13 mouse cellular contexts compared by ENCODE assay signal in genomic region chr17:25253760-25254159, GRCm38 (mm10). TPM values are rescaled to one million over a fixed set of nuclear protein-coding genes. Genes with fewer than 3 reads are reported as not detected.
DNase-seq lines count a peak whose midpoint lies in the region; ATAC-seq lines count a peak whose summit lies in the region.
"Had no signal": no experiment of that assay in that cellular context is flagged by ENCODE, and none has a peak within 500 bp of the region (broad histone marks: within the 10 kb centered on the region; RNA-seq: fewer than 3 reads in every experiment).

No protein-coding gene starts in this region.

- H3K9me3 ChIP-seq in limb, embryonic 13.5 days: no peaks in the 10 kb centered on the region
- H3K9me3 ChIP-seq in liver, embryonic 12.5 days (replicated peaks): no peaks in the 10 kb centered on the region
- H3K9me3 ChIP-seq: stomach, embryonic 15.5 days had no signal

- H3K4me3 ChIP-seq in limb, embryonic 13.5 days: no peak overlapping the region
- no peak overlapping the region for H3K4me3 ChIP-seq in liver, embryonic 12.5 days
- H3K4me3 ChIP-seq: stomach, embryonic 15.5 days had no signal

- no peak overlapping the region for H3K4me2 ChIP-seq in limb, embryonic 13.5 days (replicated peaks)
- H3K4me2 ChIP-seq in liver, embryonic 12.5 days: no peak overlapping the region
- H3K4me2 ChIP-seq: lung, embryonic 14.5 days; stomach, embryonic 15.5 days had no signal

- peak; percentile 50 for DNase-seq in right cerebral cortex, adult 18-20 months
- no peak for DNase-seq in right cerebral cortex, postnatal 36 days (ENCODE audit: low spot score in 2 of 2)
- peak; percentile 44 for DNase-seq in retina, postnatal 1 day
- no peak for DNase-seq in kidney, postnatal 4 days
- no peak for DNase-seq in heart, adult 18-20 months
- DNase-seq in spleen, postnatal 14 days (ENCODE audit: low spot score in 2 of 2): no peak
- DNase-seq: cerebellum, adult 11 months; lung, embryonic 14.5 days had no signal

- peaks cover 59% of the 10 kb centered on the region for H3K27me3 ChIP-seq in limb, embryonic 13.5 days
- H3K27me3 ChIP-seq in liver, embryonic 12.5 days (replicated peaks): peaks cover 87% of the 10 kb centered on the region

- H3K9ac ChIP-seq in limb, embryonic 13.5 days: 0 out of 2 replicates have a peak overlapping the region, but pooled peaks have one; percentile 35
- H3K9ac ChIP-seq in liver, embryonic 12.5 days: no peak overlapping the region
- H3K9ac ChIP-seq: lung, embryonic 14.5 days; stomach, embryonic 15.5 days had no signal

- ATAC-seq in limb, embryonic 13.5 days (ENCODE audit: low FRiP score, low read depth): no peak
- no peak for ATAC-seq in liver, embryonic 12.5 days
- ATAC-seq: inflammation-experienced regulatory T-cells, adult 6 months had no signal

- 32% methylated on average over 10 of the region's 10 CpGs for WGBS in limb, embryonic 13.5 days
- 49% methylated on average over 10 of the region's 10 CpGs for WGBS in liver, embryonic 12.5 days (ENCODE audit: insufficient replicate concordance)

- H3K36me3 ChIP-seq in limb, embryonic 13.5 days: peaks cover 4% of the 10 kb centered on the region
- H3K36me3 ChIP-seq in liver, embryonic 12.5 days: peaks cover 2% of the 10 kb centered on the region
- H3K36me3 ChIP-seq: stomach, embryonic 15.5 days had no signal

- H3K27ac ChIP-seq in limb, embryonic 13.5 days: no peak overlapping the region
- no peak overlapping the region for H3K27ac ChIP-seq in liver, embryonic 12.5 days
- H3K27ac ChIP-seq: stomach, embryonic 15.5 days had no signal

- peaks cover 22% of the 10 kb centered on the region for H3K4me1 ChIP-seq in limb, embryonic 13.5 days
- H3K4me1 ChIP-seq in liver, embryonic 12.5 days: peaks cover 12% of the 10 kb centered on the region

RNA-seq across cellular contexts. Expression of gene Baiap3, which starts 2.4 kb away (rescaled TPM):
- 1.1 and 1.7 TPM in 2 replicates for polyA plus RNA-seq in limb, embryonic 13.5 days (2015; fragmentation: Nextera tagmentation; extraction: Ambion mirVana)
- 0.30 and 0.44 TPM in 2 replicates for polyA plus RNA-seq in liver, embryonic 12.5 days (2016; fragmentation: Nextera tagmentation; extraction: Ambion mirVana)
- total RNA-seq in heart, adult 18-20 months (2021): 1 to 10 TPM in 1 of 2 experiments, under 1 TPM in 1; 0.62 to 1.3 TPM

RNA-seq across cellular contexts. Expression of gene Tsr3, which starts 13.8 kb away (rescaled TPM):
- 57.0 and 59.4 TPM in 2 replicates for polyA plus RNA-seq in limb, embryonic 13.5 days (2015; fragmentation: Nextera tagmentation; extraction: Ambion mirVana)
- polyA plus RNA-seq in liver, embryonic 12.5 days (2016; fragmentation: Nextera tagmentation; extraction: Ambion mirVana): 32.6 and 33.3 TPM in 2 replicates
- total RNA-seq in heart, adult 18-20 months (2021): 1 to 10 TPM; 7.7 to 9.5 TPM

RNA-seq across cellular contexts. Expression of gene Gnptg, which starts 13.8 kb away (rescaled TPM):
- 34.9 and 35.5 TPM in 2 replicates for polyA plus RNA-seq in limb, embryonic 13.5 days (2015; fragmentation: Nextera tagmentation; extraction: Ambion mirVana)
- polyA plus RNA-seq in liver, embryonic 12.5 days (2016; fragmentation: Nextera tagmentation; extraction: Ambion mirVana): 22.2 and 24.4 TPM in 2 replicates
- total RNA-seq in heart, adult 18-20 months (2021): 10 to 100 TPM; 14.8 to 15.9 TPM

RNA-seq across cellular contexts. Expression of gene Ube2i, which starts 20.7 kb away (rescaled TPM):
- 679 and 685 TPM in 2 replicates for polyA plus RNA-seq in limb, embryonic 13.5 days (2015; fragmentation: Nextera tagmentation; extraction: Ambion mirVana)
- polyA plus RNA-seq in liver, embryonic 12.5 days (2016; fragmentation: Nextera tagmentation; extraction: Ambion mirVana): 437 and 442 TPM in 2 replicates
- 100 to 1,000 TPM in 1 of 2 experiments, 10 to 100 TPM in 1; 90.7 to 105 TPM for total RNA-seq in heart, adult 18-20 months (2021)

RNA-seq across cellular contexts. Expression of gene Prss34, which starts 44.4 kb away (rescaled TPM):
- 0.70 and 0.78 TPM in 2 replicates for polyA plus RNA-seq in limb, embryonic 13.5 days (2015; fragmentation: Nextera tagmentation; extraction: Ambion mirVana)
- not detected in 2 replicates for polyA plus RNA-seq in liver, embryonic 12.5 days (2016; fragmentation: Nextera tagmentation; extraction: Ambion mirVana)
- under 1 TPM; 0.46 to 0.50 TPM for total RNA-seq in heart, adult 18-20 months (2021)
- total RNA-seq: layer of hippocampus, postnatal 36 days had no signal
- polyA plus RNA-seq: inflammation-experienced regulatory T-cells, adult 6 months had no signal

Comparison
In these comparisons a context has a peak if more than half of its experiments do, and no peak if none do; other contexts are left out.
1. DNase-seq: peak in right cerebral cortex, adult 18-20 months (single experiment) and retina, postnatal 1 day (single experiment); none in right cerebral cortex, postnatal 36 days (0 of 2), kidney, postnatal 4 days (0 of 2), heart, adult 18-20 months (0 of 2) and spleen, postnatal 14 days (0 of 2).